Mouse (Mus musculus): ENCODE data around the gene Prkcg. TPM values are rescaled to one million over a fixed set of nuclear protein-coding genes. Genes with fewer than 3 reads are reported as not detected.

Prkcg gene
- polyA plus RNA-seq, 1 experiment from 2014 or later, result 0.09 TPM

DNA sequence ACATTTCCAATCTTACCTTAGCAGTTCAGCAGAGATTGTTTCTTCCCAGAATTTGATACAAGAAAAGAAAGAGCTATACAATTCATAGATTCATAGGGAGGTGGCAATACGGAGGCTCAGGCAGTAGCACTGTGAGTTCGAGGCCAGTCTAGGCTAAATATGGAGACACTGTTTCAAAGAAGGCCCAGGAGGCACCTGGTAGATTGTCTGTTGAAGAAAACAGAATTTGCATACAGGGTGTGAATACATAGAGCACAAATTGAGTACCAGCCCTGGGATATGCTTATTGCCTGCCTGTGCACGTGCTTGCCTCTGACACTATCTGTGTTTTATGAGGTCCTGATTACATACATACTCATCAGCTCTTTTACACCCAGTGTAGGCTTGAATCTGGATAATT, 17.4 kb downstream of the Prkcg start:
- TF ChIP-seq EP300 (IDR thresholded peaks at IDR 0.05; ENCODE audit: low read depth) (no peak), CTCF (IDR thresholded peaks at IDR 0.05; ENCODE audit: low read depth) (no peak)
- peaks cover 14% of the 10 kb centered on the region for H3K4me1 ChIP-seq (ENCODE audit: insufficient read depth)
- 74% methylated on average over 3 of the region's 3 CpGs for WGBS (ENCODE audit: insufficient replicate concordance)
- no peak overlapping the region for H3K4me3 ChIP-seq (ENCODE audit: low read depth, low read length)
- DNase-seq, result no peak
- no peak overlapping the region for H3K4me2 ChIP-seq (ENCODE audit: low read depth, low read length)
- H3K27ac ChIP-seq (ENCODE audit: low read depth), result no peak overlapping the region
- no peak overlapping the region for H3K9ac ChIP-seq (replicated peaks)
- no peaks in the 10 kb centered on the region for H3K9me3 ChIP-seq (ENCODE audit: low read length)
- no peak for ATAC-seq
- H3K36me3 ChIP-seq (replicated peaks; ENCODE audit: insufficient read depth, low read length), result no peaks in the 10 kb centered on the region
- peaks cover 32% of the 10 kb centered on the region for H3K27me3 ChIP-seq (ENCODE audit: insufficient read depth, low read length)

GRCm38 (mm10) chr7:3308646-3309045, 19.7 kb downstream of the Prkcg start:
- H3K27ac ChIP-seq (ENCODE audit: low read depth), result no peak overlapping the region
- no peak for TF ChIP-seq CTCF (IDR thresholded peaks at IDR 0.05; ENCODE audit: low read depth)
- no peak for TF ChIP-seq EP300 (IDR thresholded peaks at IDR 0.05; ENCODE audit: low read depth)
- ATAC-seq, result no peak
- no peak overlapping the region for H3K9ac ChIP-seq (replicated peaks)
- no peak for DNase-seq
- WGBS (ENCODE audit: insufficient replicate concordance), result 48% methylated on average over 4 of the region's 4 CpGs
- no peaks in the 10 kb centered on the region for H3K36me3 ChIP-seq (replicated peaks; ENCODE audit: insufficient read depth, low read length)
- H3K4me2 ChIP-seq (ENCODE audit: low read depth, low read length), result no peak overlapping the region
- H3K9me3 ChIP-seq (ENCODE audit: low read length), result no peaks in the 10 kb centered on the region
- peaks cover 6% of the 10 kb centered on the region for H3K4me1 ChIP-seq (ENCODE audit: insufficient read depth)
- peaks cover 21% of the 10 kb centered on the region for H3K27me3 ChIP-seq (ENCODE audit: insufficient read depth, low read length)
- no peak overlapping the region for H3K4me3 ChIP-seq (ENCODE audit: low read depth, low read length)

- peaks cover 9% of the 10 kb centered on the region; the same call in 1 of the 2 replicates for H3K27me3 ChIP-seq (ENCODE audit: insufficient read depth, low read length)
- H3K4me1 ChIP-seq (ENCODE audit: insufficient read depth), result no peaks in the 10 kb centered on the region
- TF ChIP-seq EP300 (IDR thresholded peaks at IDR 0.05; ENCODE audit: low read depth) (no peak), CTCF (IDR thresholded peaks at IDR 0.05; ENCODE audit: low read depth) (no peak)
- H3K9me3 ChIP-seq (ENCODE audit: low read length), result no peaks in the 10 kb centered on the region
- H3K4me2 ChIP-seq (ENCODE audit: low read depth, low read length), result no peak overlapping the region
- no peak overlapping the region for H3K9ac ChIP-seq (replicated peaks)
- 84% methylated on average over 7 of the region's 7 CpGs for WGBS (ENCODE audit: insufficient replicate concordance)
- DNase-seq (no peak), ATAC-seq (no peak)
- H3K27ac ChIP-seq (ENCODE audit: low read depth), result no peak overlapping the region
- H3K4me3 ChIP-seq (ENCODE audit: low read depth, low read length), result no peak overlapping the region
- H3K36me3 ChIP-seq (replicated peaks; ENCODE audit: insufficient read depth, low read length), result no peaks in the 10 kb centered on the region
These were observed 21.3 kb downstream of the Prkcg start for GRCm38 (mm10) chr7:3310233-3310632.

DNA sequence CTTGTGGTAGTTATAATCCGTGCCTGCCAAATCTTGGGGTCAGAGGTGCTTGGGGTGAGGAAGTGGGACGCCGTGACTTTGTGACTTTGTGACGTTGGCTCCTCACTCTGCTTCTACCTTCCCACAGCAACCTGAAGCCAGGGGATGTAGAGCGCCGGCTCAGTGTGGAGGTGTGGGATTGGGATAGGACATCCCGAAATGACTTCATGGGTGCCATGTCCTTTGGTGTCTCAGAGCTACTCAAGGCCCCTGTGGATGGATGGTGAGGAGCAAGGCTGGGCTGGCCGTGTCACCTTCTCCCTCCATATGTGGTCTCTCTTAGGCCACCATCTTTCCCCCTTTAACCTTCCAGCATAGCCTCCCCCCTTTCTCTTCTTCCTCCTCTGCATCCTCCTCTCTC, 24.6 kb downstream of the Prkcg start:
- H3K4me1 ChIP-seq (ENCODE audit: insufficient read depth), result no peaks in the 10 kb centered on the region
- TF ChIP-seq EP300 (IDR thresholded peaks at IDR 0.05; ENCODE audit: low read depth) (no peak), CTCF (IDR thresholded peaks at IDR 0.05; ENCODE audit: low read depth) (no peak)
- no peaks in the 10 kb centered on the region for H3K36me3 ChIP-seq (replicated peaks; ENCODE audit: insufficient read depth, low read length)
- no peaks in the 10 kb centered on the region for H3K27me3 ChIP-seq (ENCODE audit: insufficient read depth, low read length)
- no peaks in the 10 kb centered on the region for H3K9me3 ChIP-seq (ENCODE audit: low read length)
- no peak overlapping the region for H3K4me3 ChIP-seq (ENCODE audit: low read depth, low read length)
- no peak overlapping the region for H3K27ac ChIP-seq (ENCODE audit: low read depth)
- H3K4me2 ChIP-seq (ENCODE audit: low read depth, low read length), result no peak overlapping the region
- no peak overlapping the region for H3K9ac ChIP-seq (replicated peaks)
- WGBS (ENCODE audit: insufficient replicate concordance), result 77% methylated on average over 8 of the region's 8 CpGs
- DNase-seq (no peak), ATAC-seq (no peak)

DNA sequence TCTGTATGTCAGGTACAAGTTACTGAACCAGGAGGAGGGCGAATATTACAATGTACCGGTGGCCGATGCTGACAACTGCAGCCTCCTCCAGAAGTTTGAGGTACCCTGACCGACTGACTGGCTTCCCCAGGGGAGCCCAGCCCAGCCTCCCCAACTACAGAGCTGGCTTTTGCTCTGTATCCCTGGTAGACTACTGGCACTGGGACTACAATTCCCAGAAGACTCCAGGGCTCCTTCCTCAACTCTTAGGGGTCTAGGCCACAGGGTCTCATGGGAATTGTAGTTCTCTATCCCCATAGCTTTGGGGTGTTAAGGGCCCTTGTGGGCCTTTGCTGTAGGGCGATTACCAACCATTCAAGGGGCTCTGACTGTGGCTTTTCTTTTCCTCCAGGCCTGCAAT, 25.1 kb downstream of the Prkcg start:
- no peak overlapping the region for H3K4me2 ChIP-seq (ENCODE audit: low read depth, low read length)
- H3K36me3 ChIP-seq (replicated peaks; ENCODE audit: insufficient read depth, low read length), result no peaks in the 10 kb centered on the region
- 62% methylated on average over 5 of the region's 5 CpGs for WGBS (ENCODE audit: insufficient replicate concordance)
- no peaks in the 10 kb centered on the region for H3K27me3 ChIP-seq (ENCODE audit: insufficient read depth, low read length)
- no peaks in the 10 kb centered on the region for H3K4me1 ChIP-seq (ENCODE audit: insufficient read depth)
- H3K27ac ChIP-seq (ENCODE audit: low read depth), result no peak overlapping the region
- TF ChIP-seq EP300 (IDR thresholded peaks at IDR 0.05; ENCODE audit: low read depth) (no peak), CTCF (IDR thresholded peaks at IDR 0.05; ENCODE audit: low read depth) (no peak)
- ATAC-seq, result no peak
- H3K9ac ChIP-seq (replicated peaks), result no peak overlapping the region
- no peak for DNase-seq
- H3K4me3 ChIP-seq (ENCODE audit: low read depth, low read length), result no peak overlapping the region
- H3K9me3 ChIP-seq (ENCODE audit: low read length), result no peaks in the 10 kb centered on the region

DNA sequence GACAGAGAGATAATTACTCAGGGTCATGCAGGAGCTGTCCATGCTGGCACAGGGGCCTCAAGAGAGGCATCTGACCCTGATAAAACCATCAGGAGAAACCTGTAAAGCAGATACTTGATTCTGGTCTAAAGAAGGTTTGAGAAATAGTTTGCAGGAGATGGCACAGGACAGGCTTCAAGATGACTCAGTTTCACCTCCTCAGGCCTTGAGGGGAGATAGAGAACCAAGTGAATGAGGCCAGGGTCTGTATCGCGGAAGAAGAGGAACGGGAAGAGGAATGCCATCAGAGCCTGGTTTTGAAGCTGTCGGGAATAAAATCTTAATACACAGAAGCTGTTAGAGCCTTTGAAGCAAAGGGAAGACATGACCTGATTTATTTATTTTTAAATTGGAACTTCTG, 28.7 kb downstream of the Prkcg start:
- H3K4me3 ChIP-seq (ENCODE audit: low read depth, low read length), result no peak overlapping the region
- H3K4me2 ChIP-seq (ENCODE audit: low read depth, low read length), result no peak overlapping the region
- H3K4me1 ChIP-seq (ENCODE audit: insufficient read depth), result no peaks in the 10 kb centered on the region
- no peak overlapping the region for H3K27ac ChIP-seq (ENCODE audit: low read depth)
- no peak for TF ChIP-seq EP300 (IDR thresholded peaks at IDR 0.05; ENCODE audit: low read depth)
- TF ChIP-seq CTCF (IDR thresholded peaks at IDR 0.05; ENCODE audit: low read depth), result no peak
- H3K27me3 ChIP-seq (ENCODE audit: insufficient read depth, low read length), result no peaks in the 10 kb centered on the region
- ATAC-seq (no peak), DNase-seq (no peak)
- H3K9me3 ChIP-seq (ENCODE audit: low read length), result no peaks in the 10 kb centered on the region
- no peak overlapping the region for H3K9ac ChIP-seq (replicated peaks)
- H3K36me3 ChIP-seq (replicated peaks; ENCODE audit: insufficient read depth, low read length), result no peaks in the 10 kb centered on the region
- WGBS (ENCODE audit: insufficient replicate concordance), result 47% methylated on average over 4 of the region's 4 CpGs

DNA sequence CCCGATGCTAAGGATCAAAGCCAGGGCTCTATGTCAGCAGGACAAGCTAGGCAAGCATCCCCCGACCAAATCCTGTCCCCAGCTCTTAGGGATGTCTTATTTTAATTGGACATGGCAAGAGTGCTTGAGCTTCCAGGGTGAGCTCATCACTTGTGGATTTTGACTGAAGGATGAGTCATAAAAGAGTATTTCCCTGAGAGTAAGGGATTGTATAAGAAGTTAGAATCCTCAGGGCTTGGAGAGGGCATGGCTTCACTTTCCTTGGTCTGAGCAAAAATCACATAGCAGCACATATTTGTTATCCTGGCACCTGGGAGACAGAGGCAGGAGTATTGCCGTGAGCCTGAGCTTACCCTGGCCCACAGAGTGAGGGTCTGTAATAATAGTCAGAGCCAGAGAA, 31.9 kb downstream of the Prkcg start:
- Histone ChIP-seq H3K9ac (replicated peaks) (no peak overlapping the region), H3K9me3 (ENCODE audit: low read length) (no peaks in the 10 kb centered on the region), H3K4me3 (ENCODE audit: low read depth, low read length) (no peak overlapping the region), H3K4me1 (ENCODE audit: insufficient read depth) (no peaks in the 10 kb centered on the region), H3K36me3 (replicated peaks; ENCODE audit: insufficient read depth, low read length) (no peaks in the 10 kb centered on the region), H3K4me2 (ENCODE audit: low read depth, low read length) (no peak overlapping the region), H3K27ac (ENCODE audit: low read depth) (no peak overlapping the region), H3K27me3 (ENCODE audit: insufficient read depth, low read length) (no peaks in the 10 kb centered on the region)
- TF ChIP-seq EP300 (IDR thresholded peaks at IDR 0.05; ENCODE audit: low read depth) (no peak), CTCF (IDR thresholded peaks at IDR 0.05; ENCODE audit: low read depth) (no peak)
- no peak for DNase-seq
- 61% methylated on average over 3 of the region's 3 CpGs for WGBS (ENCODE audit: insufficient replicate concordance)
- ATAC-seq, result no peak

Measured in liver, postnatal 0 days (tissue).